Mouse (Mus musculus) ES-Bruce4 (cell line): ENCODE data around the gene Lrrfip2. TPM values are rescaled to one million over a fixed set of nuclear protein-coding genes. Genes with fewer than 3 reads are reported as not detected.

Experiments used
- H3K27ac ChIP-seq: 2 replicates; pipeline ENCODE4 v1.5.1; 2012; ENCODE audit warnings: low read length, inconsistent platforms; ENCODE audit not compliant: insufficient read depth
- H3K27me3 ChIP-seq: 2 replicates; pipeline ENCODE4 v1.6.1; 2012; ENCODE audit warnings: mild to moderate bottlenecking, low read length, inconsistent platforms; ENCODE audit not compliant: control insufficient read depth, poor library complexity, insufficient read depth, severe bottlenecking
- H3K36me3 ChIP-seq: 2 replicates; pipeline ENCODE4 v1.6.1; 2012; ENCODE audit warnings: inconsistent platforms, mild to moderate bottlenecking, low read length, moderate library complexity; ENCODE audit not compliant: control insufficient read depth, poor library complexity, insufficient read depth, severe bottlenecking
- H3K4me1 ChIP-seq: one replicate; pipeline ENCODE4 v1.8.1; 2011; ENCODE audit warnings: low read length; ENCODE audit not compliant: control insufficient read depth, insufficient read depth
- H3K4me3 ChIP-seq: 2 replicates; pipeline ENCODE4 v1.5.1; 2011; ENCODE audit warnings: low read depth, mild to moderate bottlenecking, low read length
- H3K9ac ChIP-seq: 2 replicates; pipeline ENCODE4 v1.6.1; 2012; ENCODE audit warnings: low read depth, mild to moderate bottlenecking, inconsistent platforms; ENCODE audit not compliant: poor library complexity, severe bottlenecking
- H3K9me3 ChIP-seq: replicated peaks from 2 replicates; pipeline ENCODE4 v1.6.1; 2012; ENCODE audit warnings: mild to moderate bottlenecking, low read length, inconsistent platforms; ENCODE audit not compliant: control insufficient read depth, poor library complexity, insufficient read depth, severe bottlenecking
- CTCF ChIP-seq: IDR thresholded peaks from one replicate; pipeline ENCODE4 v1.8.1; 2011; ENCODE audit warnings: low read depth, low read length
- EP300 ChIP-seq: IDR thresholded peaks from 2 replicates; pipeline ENCODE4 v1.6.1; 2011; ENCODE audit warnings: low read depth, low read length; ENCODE audit not compliant: insufficient read depth
- POLR2A ChIP-seq: IDR thresholded peaks from one replicate; pipeline ENCODE4 v1.8.1; 2011; ENCODE audit warnings: low read length; ENCODE audit not compliant: insufficient read depth
- polyA plus RNA-seq: library from polyadenylated mRNA; stranded (reverse); fragments of >200 nt; gene quantifications from 2 replicates; pipeline ENCODE4 v1.2.4, GENCODE M21; 2011; ENCODE audit warnings: low read depth; ENCODE audit not compliant: missing spikeins, insufficient read depth, insufficient read length

Gene Lrrfip2
- polyA plus RNA-seq, 1 experiment: 62.0 TPM

- H3K27ac ChIP-seq: peak overlapping the region; percentile 30
- TF ChIP-seq EP300: no peak
- TF ChIP-seq CTCF: no peak
- no peak for TF ChIP-seq POLR2A
Observed at GRCm38 (mm10) chr9:111118891-111119441, 1.6 kb downstream of the Lrrfip2 start.

GRCm38 (mm10) chr9:111122446-111122845, 5.1 kb downstream of the Lrrfip2 start:
- H3K9ac ChIP-seq: no peak overlapping the region
- H3K27me3 ChIP-seq: no peaks in the 10 kb centered on the region
- H3K27ac ChIP-seq: no peak overlapping the region
- H3K36me3 ChIP-seq: no peaks in the 10 kb centered on the region
- no peaks in the 10 kb centered on the region for H3K4me1 ChIP-seq
- TF ChIP-seq POLR2A (no peak), EP300 (no peak), CTCF (no peak)
- H3K4me3 ChIP-seq: no peak overlapping the region
- H3K9me3 ChIP-seq: no peaks in the 10 kb centered on the region

More at GRCm38 (mm10) chr9:111118891-111119441, 1.6 kb downstream of the Lrrfip2 start:
- Histone ChIP-seq H3K9me3 (no peaks in the 10 kb centered on the region), H3K4me3 (peak overlapping the region; percentile 70), H3K4me1 (no peaks in the 10 kb centered on the region), H3K27me3 (no peaks in the 10 kb centered on the region), H3K36me3 (no peaks in the 10 kb centered on the region), H3K9ac (peak overlapping the region; percentile 72)

GRCm38 (mm10) chr9:111123336-111123735, 5.9 kb downstream of the Lrrfip2 start:
- TF ChIP-seq POLR2A (no peak), EP300 (no peak), CTCF (no peak)

GRCm38 (mm10) chr9:111124440-111124839, 7.0 kb downstream of the Lrrfip2 start:
- no peaks in the 10 kb centered on the region for H3K9me3 ChIP-seq
- no peaks in the 10 kb centered on the region for H3K4me1 ChIP-seq
- no peak overlapping the region for H3K9ac ChIP-seq
- no peak for TF ChIP-seq EP300
- no peak for TF ChIP-seq POLR2A
- TF ChIP-seq CTCF: no peak
- no peak overlapping the region for H3K27ac ChIP-seq
- H3K27me3 ChIP-seq: no peaks in the 10 kb centered on the region
- no peaks in the 10 kb centered on the region for H3K36me3 ChIP-seq
- no peak overlapping the region for H3K4me3 ChIP-seq

More at GRCm38 (mm10) chr9:111123336-111123735, 5.9 kb downstream of the Lrrfip2 start:
- Histone ChIP-seq H3K27me3 (no peaks in the 10 kb centered on the region), H3K9me3 (no peaks in the 10 kb centered on the region), H3K4me1 (no peaks in the 10 kb centered on the region), H3K27ac (no peak overlapping the region), H3K4me3 (no peak overlapping the region), H3K36me3 (no peaks in the 10 kb centered on the region), H3K9ac (no peak overlapping the region)

GRCm38 (mm10) chr9:111126735-111127134, 9.3 kb downstream of the Lrrfip2 start:
- Histone ChIP-seq H3K9me3 (no peaks in the 10 kb centered on the region), H3K4me1 (no peaks in the 10 kb centered on the region), H3K27me3 (no peaks in the 10 kb centered on the region), H3K9ac (no peak overlapping the region), H3K4me3 (no peak overlapping the region), H3K27ac (no peak overlapping the region), H3K36me3 (no peaks in the 10 kb centered on the region)
- TF ChIP-seq CTCF (no peak), POLR2A (no peak), EP300 (no peak)

GRCm38 (mm10) chr9:111127749-111128148, 10.4 kb downstream of the Lrrfip2 start:
- no peaks in the 10 kb centered on the region for H3K4me1 ChIP-seq
- no peaks in the 10 kb centered on the region for H3K36me3 ChIP-seq
- H3K27me3 ChIP-seq: no peaks in the 10 kb centered on the region
- H3K9me3 ChIP-seq: no peaks in the 10 kb centered on the region
- H3K4me3 ChIP-seq: no peak overlapping the region
- no peak for TF ChIP-seq EP300
- no peak for TF ChIP-seq POLR2A
- no peak overlapping the region for H3K9ac ChIP-seq
- no peak overlapping the region for H3K27ac ChIP-seq
